Mouse (Mus musculus) lung, adult 2 months (tissue): ENCODE measurements around the gene Dcst1. TPM values are rescaled to one million over a fixed set of nuclear protein-coding genes. Genes with fewer than 3 reads are reported as not detected.

Source experiments
- DNase-seq: peaks from one replicate; pipeline ENCODE4 v3.0.0; 2022
- H3K4me1 ChIP-seq: fragments of 200-500 bp; 2 replicates; pipeline ENCODE4 v1.6.1; 2011; ENCODE audit warnings: low read length; ENCODE audit not compliant: control insufficient read depth, insufficient read depth
- H3K4me3 ChIP-seq: fragments of 200-500 bp; replicated peaks from 2 replicates; pipeline ENCODE3; 2011; ENCODE audit warnings: low read depth, mild to moderate bottlenecking, control low read depth, low read length; ENCODE audit errors: extremely low read depth
- CTCF ChIP-seq: fragments of 200-500 bp; IDR thresholded peaks from 2 replicates; pipeline ENCODE4 v1.5.1; 2011; ENCODE audit warnings: mild to moderate bottlenecking, low read length, control low read depth; ENCODE audit not compliant: insufficient read depth
- POLR2A ChIP-seq: fragments of 200-500 bp; IDR thresholded peaks from 2 replicates; pipeline ENCODE4 v1.6.1; 2011; ENCODE audit warnings: low read depth, mild to moderate bottlenecking, control low read depth, low read length, borderline replicate concordance; ENCODE audit errors: extremely low read depth
- WGBS: fragments of 180-500 bp; shearing (Covaris S2); methylation state at CpG from one replicate; pipeline ENCODE4 v1.1.7; 2018; 5-methylcytosine and 5-hydroxymethylcytosine counted together
- polyA plus RNA-seq: library from polyadenylated mRNA; depleted of rRNA; stranded (reverse); fragments of >200 nt; gene quantifications from 2 replicates; pipeline ENCODE4 v1.2.3, GENCODE M21; 2012

Dcst1 gene
- polyA plus RNA-seq, 1 experiment, result not detected

- WGBS, result 59% methylated on average over 6 of the region's 6 CpGs
- TF ChIP-seq CTCF (no peak), POLR2A (no peak)
- H3K4me1 ChIP-seq, result peaks cover 24% of the 10 kb centered on the region
- no peak overlapping the region for H3K4me3 ChIP-seq
- no peak for DNase-seq
Measured at GRCm38 (mm10) chr3:89317246-89317645, 47.8 kb downstream of the Dcst1 start.

- Histone ChIP-seq H3K4me3 (no peak overlapping the region), H3K4me1 (peaks cover 22% of the 10 kb centered on the region)
- 1% methylated on average over 4 of the region's 4 CpGs for WGBS
- TF ChIP-seq CTCF (peak; percentile 96), POLR2A (no peak)
- DNase-seq, result peak; percentile 81
Measured at GRCm38 (mm10) chr3:89316833-89317232, 48.2 kb downstream of the Dcst1 start.

GRCm38 (mm10) chr3:89315930-89316831 lies 48.9 kb downstream of the Dcst1 start:
- H3K4me1 ChIP-seq, result peaks cover 18% of the 10 kb centered on the region
- H3K4me3 ChIP-seq, result no peak overlapping the region
- TF ChIP-seq POLR2A (no peak), CTCF (no peak)
- 10% methylated on average over 40 of the region's 40 CpGs for WGBS
- peak; percentile 44 for DNase-seq

GRCm38 (mm10) chr3:89315195-89315929 lies 49.7 kb downstream of the Dcst1 start:
- TF ChIP-seq CTCF (peak; percentile 89), POLR2A (peak; percentile 32; the same call in 1 of the 2 replicates)
- Histone ChIP-seq H3K4me3 (peak overlapping the region; percentile 25), H3K4me1 (peaks cover 14% of the 10 kb centered on the region)
- DNase-seq, result peak; percentile 81
- 6% methylated on average over 25 of the region's 26 CpGs for WGBS

GRCm38 (mm10) chr3:89314791-89315190 lies 50.3 kb downstream of the Dcst1 start:
- TF ChIP-seq POLR2A (no peak), CTCF (no peak)
- peaks cover 14% of the 10 kb centered on the region for H3K4me1 ChIP-seq
- 29% methylated on average over 2 of the region's 2 CpGs for WGBS
- no peak overlapping the region for H3K4me3 ChIP-seq
- peak; percentile 57 for DNase-seq

GRCm38 (mm10) chr3:89314340-89314739 lies 50.7 kb downstream of the Dcst1 start:
- WGBS, result 45% methylated on average over 5 of the region's 5 CpGs
- no peak overlapping the region for H3K4me3 ChIP-seq
- peak; percentile 62 for DNase-seq
- peaks cover 14% of the 10 kb centered on the region for H3K4me1 ChIP-seq
- TF ChIP-seq CTCF, result no peak
- TF ChIP-seq POLR2A, result no peak

- DNase-seq, result peak; percentile 60
- WGBS, result 5% methylated on average over 9 of the region's 9 CpGs
Measured at GRCm38 (mm10) chr3:89308089-89308488, 57.0 kb downstream of the Dcst1 start.

GRCm38 (mm10) chr3:89305551-89306325 lies 59.3 kb downstream of the Dcst1 start:
- H3K4me3 ChIP-seq, result no peak overlapping the region
- TF ChIP-seq CTCF, result no peak
- no peak for TF ChIP-seq POLR2A
- peak; percentile 28 for DNase-seq
- WGBS, result 67% methylated on average over 8 of the region's 8 CpGs
- 0 out of 2 replicates have a peak, but pooled peaks cover 2% of the 10 kb centered on the region for H3K4me1 ChIP-seq

More at GRCm38 (mm10) chr3:89308089-89308488, 57.0 kb downstream of the Dcst1 start:
- H3K4me1 ChIP-seq, result 0 out of 2 replicates have a peak, but pooled peaks cover 2% of the 10 kb centered on the region
- H3K4me3 ChIP-seq, result no peak overlapping the region
- TF ChIP-seq POLR2A (no peak), CTCF (peak; percentile 91)

GRCm38 (mm10) chr3:89305105-89305504 lies 59.9 kb downstream of the Dcst1 start:
- 64% methylated on average over 4 of the region's 4 CpGs for WGBS
- TF ChIP-seq CTCF, result no peak
- no peak for DNase-seq
- 0 out of 2 replicates have a peak, but pooled peaks cover 2% of the 10 kb centered on the region for H3K4me1 ChIP-seq
- H3K4me3 ChIP-seq, result no peak overlapping the region
